ENCODE assay signal across 11 mouse cellular contexts in the genomic region with DNA sequence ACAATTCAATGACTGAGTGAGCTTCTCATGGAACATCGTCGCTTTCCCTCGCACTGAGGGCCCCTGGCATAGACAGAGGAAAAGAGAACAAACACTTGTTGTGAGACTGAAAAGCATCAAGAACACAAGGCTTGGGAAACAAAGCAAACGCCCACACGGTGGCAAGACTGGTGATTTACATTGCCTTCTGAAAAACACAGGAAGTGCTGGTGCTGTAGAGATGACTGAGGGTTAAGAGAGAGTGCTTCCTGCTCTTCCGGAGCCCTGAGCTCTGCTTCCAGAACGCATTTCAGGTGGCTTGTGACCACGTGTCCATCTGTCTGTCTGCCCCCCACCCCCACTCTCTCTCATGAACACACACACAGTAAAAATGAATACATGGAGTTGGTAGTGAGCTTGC.
DNase-seq lines count a peak whose midpoint lies in the region; ATAC-seq lines count a peak whose summit lies in the region.
"Had no signal": no experiment of that assay in that cellular context is flagged by ENCODE, and none has a peak within 500 bp of the region (broad histone marks: within the 10 kb centered on the region; RNA-seq: fewer than 3 reads in every experiment).

No protein-coding gene starts in this region.

- H3K4me3 ChIP-seq in liver, embryonic 12.5 days = no peak overlapping the region
- no peak overlapping the region for H3K4me3 ChIP-seq in brown adipose tissue, adult 24 weeks (ENCODE audit: insufficient read depth, low read depth, low read length)
- H3K4me3 ChIP-seq in heart, embryonic 12.5 days = no peak overlapping the region
- H3K4me3 ChIP-seq: intestine, embryonic 15.5 days; limb, embryonic 12.5 days had no signal

- DNase-seq in liver = no peak
- peak; percentile 18 to 36 for DNase-seq in kidney, postnatal 36 days
- DNase-seq in thymus, postnatal 10 days (ENCODE audit: low spot score in 2 of 2) = peak; percentile 19 to 20
- DNase-seq in MN1 (ENCODE audit: low spot score) = no peak
- DNase-seq in cerebellum, adult 9-10 months = no peak
- DNase-seq: cerebellum, postnatal 10 days had no signal

- peak overlapping the region; percentile 30 for H3K4me2 ChIP-seq in liver, embryonic 12.5 days
- H3K4me2 ChIP-seq in heart, embryonic 12.5 days = no peak overlapping the region
- H3K4me2 ChIP-seq: intestine, embryonic 15.5 days; limb, embryonic 12.5 days had no signal

- peaks cover 22% of the 10 kb centered on the region for H3K4me1 ChIP-seq in liver, embryonic 12.5 days
- peaks cover 5% of the 10 kb centered on the region for H3K4me1 ChIP-seq in brown adipose tissue, adult 24 weeks (ENCODE audit: control insufficient read depth, insufficient read depth, insufficient read length, low read length)
- H3K4me1 ChIP-seq in heart, embryonic 12.5 days (replicated peaks) = peaks cover 20% of the 10 kb centered on the region
- H3K4me1 ChIP-seq: intestine, embryonic 15.5 days had no signal

- 0 out of 2 replicates have a peak, but pooled peaks cover 5% of the 10 kb centered on the region for H3K36me3 ChIP-seq in liver, embryonic 12.5 days
- peaks cover 3% of the 10 kb centered on the region; the same call in 1 of the 2 replicates for H3K36me3 ChIP-seq in heart, embryonic 12.5 days

- H3K9ac ChIP-seq in liver, embryonic 12.5 days = no peak overlapping the region
- H3K9ac ChIP-seq in heart, embryonic 12.5 days = no peak overlapping the region
- H3K9ac ChIP-seq: intestine, embryonic 15.5 days; limb, embryonic 12.5 days had no signal

- H3K27me3 ChIP-seq in liver, embryonic 12.5 days (replicated peaks) = no peaks in the 10 kb centered on the region
- H3K27me3 ChIP-seq in heart, embryonic 12.5 days (replicated peaks) = no peaks in the 10 kb centered on the region
- H3K27me3 ChIP-seq: intestine, embryonic 15.5 days; limb, embryonic 12.5 days had no signal

- ATAC-seq in liver, embryonic 12.5 days = peak; percentile 59
- no peak for ATAC-seq in heart, embryonic 12.5 days (ENCODE audit: insufficient number of reproducible peaks, low FRiP score)
- ATAC-seq: intestine, embryonic 15.5 days had no signal

- 19% methylated on average over 8 of the region's 8 CpGs for WGBS in liver, embryonic 12.5 days (ENCODE audit: insufficient replicate concordance)
- WGBS in heart, embryonic 12.5 days = 47% methylated on average over 8 of the region's 8 CpGs

- H3K27ac ChIP-seq in liver, embryonic 12.5 days = no peak overlapping the region
- H3K27ac ChIP-seq in brown adipose tissue, adult 24 weeks (replicated peaks; ENCODE audit: low read depth, low read length) = peak overlapping the region; percentile 5; the same call in 1 of the 2 replicates
- no peak overlapping the region for H3K27ac ChIP-seq in heart, embryonic 12.5 days (ENCODE audit: poor library complexity, severe bottlenecking)
- H3K27ac ChIP-seq: intestine, embryonic 15.5 days; limb, embryonic 12.5 days had no signal

- no peaks in the 10 kb centered on the region for H3K9me3 ChIP-seq in liver, embryonic 12.5 days (replicated peaks)
- no peaks in the 10 kb centered on the region for H3K9me3 ChIP-seq in heart, embryonic 12.5 days (replicated peaks)
- H3K9me3 ChIP-seq: intestine, embryonic 15.5 days; limb, embryonic 12.5 days had no signal

Comparison
In these comparisons a context has a peak if more than half of its experiments do, and no peak if none do; other contexts are left out.
1. DNase-seq: peak in kidney, postnatal 36 days (2 of 2) and thymus, postnatal 10 days (2 of 2); none in liver (single experiment), MN1 (single experiment) and cerebellum, adult 9-10 months (single experiment).